Mouse (Mus musculus) liver, embryonic 14.5 days (tissue): ENCODE measurements at regions not wholly inside any gene's neighbourhood (a gene's known extent, or its start where the extent isn't known, plus 50 kb on each side); places are given as distances from the start of the nearest gene placed in this dataset.

Experiments used
- ATAC-seq: fragments of 200-750 bp; cut with Nextera tagmentation; 2 replicates; pipeline ENCODE4 v1.8.0; 2017; ENCODE audit warnings: moderate number of reproducible peaks, mild to moderate bottlenecking, moderate library complexity; ENCODE audit not compliant: insufficient read depth
- DNase-seq, 3 experiments: peaks; one replicate each; pipeline ENCODE4 v3.0.0-alpha.2; 2012 to 2013; ENCODE audit warnings: low read depth in 3 of 3, low spot score in 3 of 3
- H3K27ac ChIP-seq: fragments of 300-500 bp; sonication (generic); 2 replicates; pipeline ENCODE4 v1.5.1; 2014; ENCODE audit warnings: moderate library complexity, mild to moderate bottlenecking, control low read depth, inconsistent platforms
- H3K27me3 ChIP-seq: fragments of 300-500 bp; sonication (generic); 2 replicates; pipeline ENCODE4 v1.6.1; 2014; ENCODE audit warnings: mild to moderate bottlenecking, low read length, moderate library complexity; ENCODE audit not compliant: control insufficient read depth, insufficient read depth
- H3K36me3 ChIP-seq: fragments of 300-500 bp; sonication (generic); replicated peaks from 2 replicates; pipeline ENCODE4 v1.6.1; 2014; ENCODE audit warnings: low read depth; ENCODE audit not compliant: control insufficient read depth, insufficient read depth
- H3K4me1 ChIP-seq, 2 experiments: fragments of 200-500 bp in 1 of 2; fragments of 300-500 bp in 1 of 2; sonication (generic) in 1 of 2; replicated peaks; 2 replicates each; pipeline ENCODE4 v1.6.1; 2012 to 2014; ENCODE audit warnings: antibody characterized with exemption in 1 of 2, inconsistent platforms in 1 of 2, low read length in 1 of 2; ENCODE audit not compliant: control insufficient read depth in 2 of 2, insufficient read depth in 2 of 2
- H3K4me2 ChIP-seq: fragments of 300-500 bp; sonication (generic); 2 replicates; pipeline ENCODE4 v1.6.1; 2014; ENCODE audit warnings: low read depth, mild to moderate bottlenecking, control low read depth, moderate library complexity
- H3K4me3 ChIP-seq, 2 experiments: fragments of 200-500 bp in 1 of 2; fragments of 300-500 bp in 1 of 2; sonication (generic) in 1 of 2; 2 replicates each; pipeline ENCODE4 v1.5.1; 2012 to 2014; ENCODE audit warnings: low read depth in 2 of 2, low read length in 2 of 2, mild to moderate bottlenecking in 2 of 2, control low read depth in 1 of 2, inconsistent platforms in 1 of 2, moderate library complexity in 1 of 2; ENCODE audit not compliant: insufficient read depth in 1 of 2
- H3K9ac ChIP-seq: fragments of 300-500 bp; sonication (generic); replicated peaks from 2 replicates; pipeline ENCODE4 v1.6.1; 2014; ENCODE audit warnings: mild to moderate bottlenecking, control low read depth, moderate library complexity
- H3K9me3 ChIP-seq: fragments of 300-500 bp; sonication (generic); 2 replicates; pipeline ENCODE4 v1.6.1; 2016; ENCODE audit warnings: low read length, mixed read lengths; ENCODE audit not compliant: control insufficient read depth
- CTCF ChIP-seq: IDR thresholded peaks from 2 replicates; pipeline ENCODE4 v1.5.1; 2016; ENCODE audit warnings: antibody characterized with exemption, low read depth, control low read depth
- EP300 ChIP-seq: IDR thresholded peaks from 2 replicates; pipeline ENCODE4 v1.6.1; 2016; ENCODE audit warnings: antibody characterized with exemption, low read depth
- WGBS: fragments of 180-500 bp; shearing (Covaris S2); extraction: QIAGEN DNeasy Blood & Tissue Kit; methylation state at CpG from one replicate; pipeline ENCODE4 v1.1.7; 2014; ENCODE audit not compliant: insufficient replicate concordance; 5-methylcytosine and 5-hydroxymethylcytosine counted together

GRCm38 (mm10) chr13:35258720-35259119 is 231.8 kb upstream of the Eci2 start:
- WGBS = 70% methylated on average over 1 of the region's 1 CpGs
- H3K36me3 ChIP-seq = no peaks in the 10 kb centered on the region
- no peaks in the 10 kb centered on the region for H3K4me1 ChIP-seq
- DNase-seq = no peak
- no peaks in the 10 kb centered on the region for H3K27me3 ChIP-seq
- no peaks in the 10 kb centered on the region for H3K9me3 ChIP-seq
- TF ChIP-seq EP300 (no peak), CTCF (no peak)
- ATAC-seq = no peak
- no peak overlapping the region for H3K9ac ChIP-seq
- H3K27ac ChIP-seq = no peak overlapping the region
- no peak overlapping the region for H3K4me3 ChIP-seq
- H3K4me2 ChIP-seq = no peak overlapping the region

- no peak overlapping the region for H3K27ac ChIP-seq
- H3K4me1 ChIP-seq = no peaks in the 10 kb centered on the region
- no peak for TF ChIP-seq CTCF
- no peak for TF ChIP-seq EP300
- no peak overlapping the region for H3K4me2 ChIP-seq
- H3K9me3 ChIP-seq = no peaks in the 10 kb centered on the region
- ATAC-seq (no peak), DNase-seq (no peak)
- 43% methylated on average over 1 of the region's 1 CpGs for WGBS
- no peaks in the 10 kb centered on the region for H3K36me3 ChIP-seq
- H3K9ac ChIP-seq = no peak overlapping the region
- H3K4me3 ChIP-seq = no peak overlapping the region
- no peaks in the 10 kb centered on the region for H3K27me3 ChIP-seq
These were observed 257.1 kb upstream of the Eci2 start for GRCm38 (mm10) chr13:35283959-35284358.

GRCm38 (mm10) chr13:35302088-35302487 is 275.2 kb upstream of the Eci2 start:
- Histone ChIP-seq H3K27ac (no peak overlapping the region), H3K9ac (no peak overlapping the region), H3K27me3 (no peaks in the 10 kb centered on the region), H3K36me3 (no peaks in the 10 kb centered on the region), H3K9me3 (no peaks in the 10 kb centered on the region), H3K4me1 (no peaks in the 10 kb centered on the region), H3K4me3 (no peak overlapping the region), H3K4me2 (no peak overlapping the region)
- no peak for TF ChIP-seq CTCF
- TF ChIP-seq EP300 = no peak
- WGBS = 32% methylated on average over 1 of the region's 1 CpGs
- ATAC-seq (no peak), DNase-seq (no peak)

GRCm38 (mm10) chr13:35316772-35317171 is 289.9 kb upstream of the Eci2 start:
- H3K4me2 ChIP-seq = no peak overlapping the region
- H3K27ac ChIP-seq = no peak overlapping the region
- peak; percentile 8; the same call in 1 of the 2 replicates for TF ChIP-seq CTCF
- no peak for TF ChIP-seq EP300
- H3K9me3 ChIP-seq = no peaks in the 10 kb centered on the region
- H3K36me3 ChIP-seq = no peaks in the 10 kb centered on the region
- H3K4me3 ChIP-seq = no peak overlapping the region
- ATAC-seq (no peak), DNase-seq (no peak)
- H3K27me3 ChIP-seq = no peaks in the 10 kb centered on the region
- H3K4me1 ChIP-seq = no peaks in the 10 kb centered on the region
- WGBS = 74% methylated on average over 1 of the region's 1 CpGs
- H3K9ac ChIP-seq = no peak overlapping the region

GRCm38 (mm10) chr13:35326682-35327242 is 299.9 kb upstream of the Eci2 start:
- H3K4me2 ChIP-seq = no peak overlapping the region
- no peak overlapping the region for H3K27ac ChIP-seq
- H3K9ac ChIP-seq = no peak overlapping the region
- H3K27me3 ChIP-seq = no peaks in the 10 kb centered on the region
- 35% methylated on average over 10 of the region's 10 CpGs for WGBS
- H3K9me3 ChIP-seq = no peaks in the 10 kb centered on the region
- no peaks in the 10 kb centered on the region for H3K4me1 ChIP-seq
- no peaks in the 10 kb centered on the region for H3K36me3 ChIP-seq
- ATAC-seq (no peak), DNase-seq (no peak)
- H3K4me3 ChIP-seq = no peak overlapping the region
- TF ChIP-seq EP300 = no peak
- no peak for TF ChIP-seq CTCF
